Mouse (Mus musculus): ENCODE results near the gene Krt71. TPM values are rescaled to one million over a fixed set of nuclear protein-coding genes. Genes with fewer than 3 reads are reported as not detected.

The Krt71 gene
- not detected for total RNA-seq (2023)

GRCm38 (mm10) chr15:101742711-101743110, at the start of gene Krt71:
TSS of gene Krt71 (minus strand) at chr15:101743109.

DNA sequence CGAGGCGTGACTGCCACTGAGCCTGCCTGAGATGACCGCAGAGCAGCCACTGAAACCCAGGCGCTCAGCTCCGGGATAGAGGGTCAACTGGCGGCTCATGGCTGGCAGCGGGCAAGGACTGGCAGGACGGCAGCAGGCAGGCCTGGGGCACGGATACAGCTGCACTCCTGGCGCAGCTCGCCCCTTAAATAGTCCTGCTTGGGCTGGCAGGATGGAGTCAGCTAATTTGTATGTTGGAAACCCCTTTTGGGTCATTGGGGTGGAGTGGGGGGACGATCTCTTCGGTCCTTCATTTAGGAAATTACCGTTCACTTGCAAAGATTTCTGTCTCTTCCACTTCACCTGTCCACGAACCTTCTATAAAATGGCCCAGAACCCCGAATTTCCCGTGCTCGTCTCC, 43.5 kb upstream of the Krt71 start, which contains the start of gene Krt72:
Gene Krt72 (minus strand): TSS at position 101 of the 400 bp plus-strand sequence.

GRCm38 (mm10) chr15:101712720-101713119, 30.2 kb downstream of the Krt71 start, which contains the start of gene Krt5:
TSS of gene Krt5 (minus strand) at chr15:101712898.

DNA sequence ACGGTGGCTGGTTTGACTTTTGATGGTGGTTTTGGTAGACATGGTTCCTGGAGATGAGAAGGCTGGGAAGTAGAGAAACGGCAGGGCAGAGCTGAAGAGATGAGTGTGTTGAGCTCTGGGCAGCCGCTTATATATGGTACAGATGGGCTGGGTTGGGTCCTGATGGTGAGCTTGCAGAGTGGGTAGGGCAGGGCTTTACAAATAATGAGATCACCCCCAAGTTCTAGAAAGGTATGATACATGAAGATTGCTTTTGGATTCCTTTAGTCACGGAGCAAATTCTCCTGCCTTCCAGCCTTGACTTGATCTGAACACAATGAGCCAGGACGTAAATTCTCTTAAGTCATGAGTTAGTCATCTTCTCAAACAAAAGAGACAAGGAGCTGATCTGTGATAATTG, 48.7 kb downstream of the Krt71 start, which contains the start of gene Krt6a:
Gene Krt6a (minus strand): TSS at position 101 of the 400 bp plus-strand sequence.

Other genes with a start within 250 kb of the Krt71 start
- gene Gm49425, start 225.8 kb downstream of the Krt71 start, total RNA-seq (2023) = not detected
- not detected for gene Krt84, start 210.3 kb downstream of the Krt71 start, total RNA-seq (2023)
- gene Krt82, start 192.4 kb downstream of the Krt71 start, total RNA-seq (2023) = not detected
- gene Krt90, start 180.2 kb downstream of the Krt71 start, total RNA-seq (2023) = not detected
- gene Krt75, start 169.2 kb downstream of the Krt71 start, total RNA-seq (2023) = under 1 TPM; 0.73 to 0.76 TPM
- not detected for gene Gm5414, start 114.9 kb downstream of the Krt71 start, total RNA-seq (2023)
- not detected for gene Gm5478, start 95.7 kb downstream of the Krt71 start, total RNA-seq (2023)
- gene Krt6b, start 62.8 kb downstream of the Krt71 start, total RNA-seq (2023) = not detected
- not detected for gene Krt6a, start 48.8 kb downstream of the Krt71 start, total RNA-seq (2023)
- gene Krt5, start 30.2 kb downstream of the Krt71 start, total RNA-seq (2023) = not detected
- not detected for gene Krt72, start 43.4 kb upstream of the Krt71 start, total RNA-seq (2023)
- gene Krt73, start 59.2 kb upstream of the Krt71 start, total RNA-seq (2023) = not detected
- gene Krt2, start 75.1 kb upstream of the Krt71 start, total RNA-seq (2023) = not detected
- not detected for gene Krt1, start 107.7 kb upstream of the Krt71 start, total RNA-seq (2023)
- gene Krt77, start 126.6 kb upstream of the Krt71 start, total RNA-seq (2023) = not detected
- not detected for gene Krt76, start 149.8 kb upstream of the Krt71 start, total RNA-seq (2023)
- not detected for gene Krt4, start 181.6 kb upstream of the Krt71 start, total RNA-seq (2023)
- gene Krt79, start 197.2 kb upstream of the Krt71 start, total RNA-seq (2023) = not detected
- not detected for gene Krt78, start 211.2 kb upstream of the Krt71 start, total RNA-seq (2023)